ENCODE assay signal across 7 mouse cellular contexts in the genomic region with DNA sequence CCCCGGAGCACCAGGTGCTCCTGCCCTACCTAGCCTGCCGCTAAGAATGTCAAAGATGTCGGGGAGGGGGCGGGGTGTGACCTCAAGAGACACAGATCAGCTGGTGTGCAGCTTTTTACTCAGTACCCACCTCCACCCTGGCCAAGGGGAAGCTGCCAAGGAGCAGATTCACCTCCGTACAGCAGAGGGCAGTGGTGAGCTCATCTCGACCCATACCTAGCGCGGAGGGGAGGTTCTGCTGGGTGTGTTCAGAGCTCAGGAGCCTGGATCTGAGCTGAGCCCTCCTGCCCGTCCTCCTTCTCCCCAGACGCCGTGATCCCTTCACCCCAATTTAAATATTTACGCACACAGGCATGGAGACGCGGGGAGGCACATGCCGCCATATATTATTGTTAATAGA.
DNase-seq lines count a peak whose midpoint lies in the region; ATAC-seq and TF ChIP-seq lines count a peak whose summit lies in the region.

No protein-coding gene starts in this region.

- peak; percentile 91 for TF ChIP-seq CTCF in intestine, postnatal 0 days (IDR thresholded peaks at IDR 0.05; ENCODE audit: low read depth)
- peak; percentile 84 for TF ChIP-seq CTCF in small intestine, adult 2 months (IDR thresholded peaks at IDR 0.05; ENCODE audit: extremely low read depth, insufficient read length, insufficient replicate concordance, low read depth, low read length)

- H3K9me3 ChIP-seq in intestine, postnatal 0 days (ENCODE audit: control insufficient read depth), result no peaks in the 10 kb centered on the region

- H3K4me3 ChIP-seq in intestine, postnatal 0 days (ENCODE audit: low read depth, low read length), result peak overlapping the region; percentile 18; the same call in 1 of the 2 replicates
- H3K4me3 ChIP-seq in small intestine, adult 2 months (ENCODE audit: low read depth, low read length), result peak overlapping the region; percentile 54

- peak; percentile 86 for DNase-seq in adrenal gland, postnatal 14 days
- peak; percentile 56 for DNase-seq in embryo, embryonic 11.5 days (ENCODE audit: low read depth, low spot score)
- DNase-seq in left cerebral cortex, postnatal 25 days (ENCODE audit: low spot score in 2 of 2), result peak; percentile 80 to 89
- peak; percentile 85 for DNase-seq in mesoderm, embryonic 11.5 days (ENCODE audit: low read depth, low spot score)

- H3K27ac ChIP-seq in intestine, postnatal 0 days (ENCODE audit: low read depth, low read length), result no peak overlapping the region
- H3K27ac ChIP-seq in small intestine, adult 2 months (ENCODE audit: insufficient read depth, low read depth, low read length), result no peak overlapping the region

- H3K4me1 ChIP-seq in intestine, postnatal 0 days (replicated peaks; ENCODE audit: control insufficient read depth, insufficient read depth, low read length), result no peaks in the 10 kb centered on the region
- H3K4me1 ChIP-seq in small intestine, adult 2 months (ENCODE audit: control insufficient read depth, insufficient read depth, insufficient read length, low read length), result peaks cover 2% of the 10 kb centered on the region; the same call in 1 of the 2 replicates

- no peak; the same call in 1 of the 2 replicates for TF ChIP-seq POLR2A in small intestine, adult 2 months (IDR thresholded peaks at IDR 0.05; ENCODE audit: low read depth, low read length)

- intact Hi-C loops in left cerebral cortex, postnatal 25 days (cut with DNase I), result loop anchor here (2.0 kb wide), 1 partner anchor 271 kb away; no protein-coding TSS in a partner anchor

- 4% methylated on average over 15 of the region's 15 CpGs for WGBS in intestine, postnatal 0 days
- WGBS in small intestine, adult 2 months, result 2% methylated on average over 14 of the region's 15 CpGs

- no peak overlapping the region for H3K9ac ChIP-seq in intestine, postnatal 0 days (ENCODE audit: low read depth, low read length)

- no peaks in the 10 kb centered on the region for H3K27me3 ChIP-seq in intestine, postnatal 0 days (replicated peaks; ENCODE audit: control insufficient read depth, insufficient read depth, low read length)
- no peaks in the 10 kb centered on the region for H3K27me3 ChIP-seq in small intestine, adult 2 months (ENCODE audit: control insufficient read depth, insufficient read depth, low read length)

- peak overlapping the region; percentile 59 for H3K4me2 ChIP-seq in intestine, postnatal 0 days (replicated peaks; ENCODE audit: low read depth)

- H3K36me3 ChIP-seq in intestine, postnatal 0 days (ENCODE audit: control insufficient read depth, insufficient read depth), result no peaks in the 10 kb centered on the region
- H3K36me3 ChIP-seq in small intestine, adult 2 months (ENCODE audit: control insufficient read depth, insufficient read depth, low read length), result no peaks in the 10 kb centered on the region

- peak; percentile 98 for ATAC-seq in granulocyte monocyte progenitor cell, adult 5-6 weeks (replicated peaks; ENCODE audit: poor library complexity, severe bottlenecking)
- ATAC-seq in intestine, postnatal 0 days, result peak; percentile 93
